Mouse (Mus musculus): ENCODE results near the gene D6Ertd527e. TPM values are rescaled to one million over a fixed set of nuclear protein-coding genes. Genes with fewer than 3 reads are reported as not detected.
A peak's percentile ranks its signal among the peaks of the same experiment; 100 is the strongest.

The D6Ertd527e gene
- polyA plus RNA-seq, 1 experiment from 2014 or later: 0.29 TPM

- no peak for TF ChIP-seq EP300 (optimal IDR thresholded peaks at IDR 0.05)
- no peak for TF ChIP-seq CTCF (IDR thresholded peaks at IDR 0.05; ENCODE audit: low read depth)
- Histone ChIP-seq H3K9me3 (ENCODE audit: control insufficient read depth, low read length) (no peaks in the 10 kb centered on the region), H3K4me2 (replicated peaks; ENCODE audit: low read depth) (no peak overlapping the region), H3K4me1 (replicated peaks; ENCODE audit: control insufficient read depth, insufficient read depth) (no peaks in the 10 kb centered on the region), H3K27me3 (ENCODE audit: control insufficient read depth, insufficient read depth, low read length) (no peaks in the 10 kb centered on the region), H3K27ac (replicated peaks) (no peak overlapping the region), H3K9ac (ENCODE audit: low read length) (no peak overlapping the region), H3K4me3 (ENCODE audit: low read depth, low read length) (no peak overlapping the region), H3K36me3 (ENCODE audit: control insufficient read depth, insufficient read depth, low read length) (no peaks in the 10 kb centered on the region)
- WGBS: 87% methylated on average over 2 of the region's 2 CpGs
- ATAC-seq (ENCODE audit: low FRiP score, low TSS enrichment): no peak
- no peak for DNase-seq (ENCODE audit: low spot score)
Observed at GRCm38 (mm10) chr6:87115981-87116380, 11.4 kb downstream of the D6Ertd527e start.

- no peak for TF ChIP-seq CTCF (IDR thresholded peaks at IDR 0.05; ENCODE audit: low read depth)
- TF ChIP-seq EP300 (optimal IDR thresholded peaks at IDR 0.05): no peak
- Histone ChIP-seq H3K4me1 (replicated peaks; ENCODE audit: control insufficient read depth, insufficient read depth) (no peaks in the 10 kb centered on the region), H3K4me3 (ENCODE audit: low read depth, low read length) (no peak overlapping the region), H3K9me3 (ENCODE audit: control insufficient read depth, low read length) (no peaks in the 10 kb centered on the region), H3K9ac (ENCODE audit: low read length) (no peak overlapping the region), H3K36me3 (ENCODE audit: control insufficient read depth, insufficient read depth, low read length) (no peaks in the 10 kb centered on the region), H3K27me3 (ENCODE audit: control insufficient read depth, insufficient read depth, low read length) (no peaks in the 10 kb centered on the region), H3K4me2 (replicated peaks; ENCODE audit: low read depth) (no peak overlapping the region), H3K27ac (replicated peaks) (no peak overlapping the region)
- DNase-seq (ENCODE audit: low spot score) (no peak), ATAC-seq (ENCODE audit: low FRiP score, low TSS enrichment) (no peak)
- 80% methylated on average over 7 of the region's 7 CpGs for WGBS
Observed at GRCm38 (mm10) chr6:87116596-87116995, 12.1 kb downstream of the D6Ertd527e start.

- H3K27me3 ChIP-seq (ENCODE audit: control insufficient read depth, insufficient read depth, low read length): no peaks in the 10 kb centered on the region
- ATAC-seq (ENCODE audit: low FRiP score, low TSS enrichment): peak; percentile 87
- TF ChIP-seq EP300 (optimal IDR thresholded peaks at IDR 0.05): no peak
- TF ChIP-seq CTCF (IDR thresholded peaks at IDR 0.05; ENCODE audit: low read depth): no peak
- H3K4me3 ChIP-seq (ENCODE audit: low read depth, low read length): no peak overlapping the region
- no peak overlapping the region for H3K9ac ChIP-seq (ENCODE audit: low read length)
- DNase-seq (ENCODE audit: low spot score): peak; percentile 71
- no peaks in the 10 kb centered on the region for H3K9me3 ChIP-seq (ENCODE audit: control insufficient read depth, low read length)
- H3K4me2 ChIP-seq (replicated peaks; ENCODE audit: low read depth): no peak overlapping the region
- peak overlapping the region; percentile 78 for H3K27ac ChIP-seq (replicated peaks)
- 75% methylated on average over 20 of the region's 20 CpGs for WGBS
- no peaks in the 10 kb centered on the region for H3K4me1 ChIP-seq (replicated peaks; ENCODE audit: control insufficient read depth, insufficient read depth)
- no peaks in the 10 kb centered on the region for H3K36me3 ChIP-seq (ENCODE audit: control insufficient read depth, insufficient read depth, low read length)
Observed at GRCm38 (mm10) chr6:87119066-87119837, 14.7 kb downstream of the D6Ertd527e start.

GRCm38 (mm10) chr6:87119975-87120374, 15.4 kb downstream of the D6Ertd527e start:
- H3K36me3 ChIP-seq (ENCODE audit: control insufficient read depth, insufficient read depth, low read length): no peaks in the 10 kb centered on the region
- H3K27me3 ChIP-seq (ENCODE audit: control insufficient read depth, insufficient read depth, low read length): no peaks in the 10 kb centered on the region
- H3K4me2 ChIP-seq (replicated peaks; ENCODE audit: low read depth): no peak overlapping the region
- no peak for TF ChIP-seq EP300 (optimal IDR thresholded peaks at IDR 0.05)
- no peak for TF ChIP-seq CTCF (IDR thresholded peaks at IDR 0.05; ENCODE audit: low read depth)
- H3K9me3 ChIP-seq (ENCODE audit: control insufficient read depth, low read length): no peaks in the 10 kb centered on the region
- DNase-seq (ENCODE audit: low spot score) (peak; percentile 69), ATAC-seq (ENCODE audit: low FRiP score, low TSS enrichment) (peak; percentile 74)
- 37% methylated on average over 4 of the region's 4 CpGs for WGBS
- peak overlapping the region; percentile 78 for H3K27ac ChIP-seq (replicated peaks)
- no peaks in the 10 kb centered on the region for H3K4me1 ChIP-seq (replicated peaks; ENCODE audit: control insufficient read depth, insufficient read depth)
- no peak overlapping the region; the same call in 1 of the 2 replicates for H3K9ac ChIP-seq (ENCODE audit: low read length)
- no peak overlapping the region for H3K4me3 ChIP-seq (ENCODE audit: low read depth, low read length)

- Histone ChIP-seq H3K27me3 (ENCODE audit: control insufficient read depth, insufficient read depth, low read length) (no peaks in the 10 kb centered on the region), H3K4me1 (replicated peaks; ENCODE audit: control insufficient read depth, insufficient read depth) (no peaks in the 10 kb centered on the region), H3K9me3 (ENCODE audit: control insufficient read depth, low read length) (no peaks in the 10 kb centered on the region), H3K36me3 (ENCODE audit: control insufficient read depth, insufficient read depth, low read length) (no peaks in the 10 kb centered on the region), H3K27ac (replicated peaks) (no peak overlapping the region), H3K4me2 (replicated peaks; ENCODE audit: low read depth) (no peak overlapping the region), H3K9ac (ENCODE audit: low read length) (no peak overlapping the region), H3K4me3 (ENCODE audit: low read depth, low read length) (no peak overlapping the region)
- WGBS: 82% methylated on average over 6 of the region's 6 CpGs
- no peak for ATAC-seq (ENCODE audit: low FRiP score, low TSS enrichment)
- no peak for TF ChIP-seq EP300 (optimal IDR thresholded peaks at IDR 0.05)
- TF ChIP-seq CTCF (IDR thresholded peaks at IDR 0.05; ENCODE audit: low read depth): peak; percentile 54
- DNase-seq (ENCODE audit: low spot score): no peak
Observed at GRCm38 (mm10) chr6:87120661-87121060, 16.1 kb downstream of the D6Ertd527e start.

GRCm38 (mm10) chr6:87121961-87122360, 17.4 kb downstream of the D6Ertd527e start:
- H3K4me1 ChIP-seq (replicated peaks; ENCODE audit: control insufficient read depth, insufficient read depth): no peaks in the 10 kb centered on the region; the same call in 1 of the 2 replicates
- H3K27me3 ChIP-seq (ENCODE audit: control insufficient read depth, insufficient read depth, low read length): no peaks in the 10 kb centered on the region
- DNase-seq (ENCODE audit: low spot score) (no peak), ATAC-seq (ENCODE audit: low FRiP score, low TSS enrichment) (no peak)
- H3K9ac ChIP-seq (ENCODE audit: low read length): no peak overlapping the region
- H3K27ac ChIP-seq (replicated peaks): no peak overlapping the region
- H3K36me3 ChIP-seq (ENCODE audit: control insufficient read depth, insufficient read depth, low read length): no peaks in the 10 kb centered on the region
- no peak overlapping the region for H3K4me3 ChIP-seq (ENCODE audit: low read depth, low read length)
- TF ChIP-seq CTCF (IDR thresholded peaks at IDR 0.05; ENCODE audit: low read depth): no peak
- TF ChIP-seq EP300 (optimal IDR thresholded peaks at IDR 0.05): no peak
- WGBS: 45% methylated on average over 7 of the region's 7 CpGs
- H3K4me2 ChIP-seq (replicated peaks; ENCODE audit: low read depth): no peak overlapping the region
- H3K9me3 ChIP-seq (ENCODE audit: control insufficient read depth, low read length): no peaks in the 10 kb centered on the region
